ENCODE assay signal across 8 mouse cellular contexts in the genomic region with DNA sequence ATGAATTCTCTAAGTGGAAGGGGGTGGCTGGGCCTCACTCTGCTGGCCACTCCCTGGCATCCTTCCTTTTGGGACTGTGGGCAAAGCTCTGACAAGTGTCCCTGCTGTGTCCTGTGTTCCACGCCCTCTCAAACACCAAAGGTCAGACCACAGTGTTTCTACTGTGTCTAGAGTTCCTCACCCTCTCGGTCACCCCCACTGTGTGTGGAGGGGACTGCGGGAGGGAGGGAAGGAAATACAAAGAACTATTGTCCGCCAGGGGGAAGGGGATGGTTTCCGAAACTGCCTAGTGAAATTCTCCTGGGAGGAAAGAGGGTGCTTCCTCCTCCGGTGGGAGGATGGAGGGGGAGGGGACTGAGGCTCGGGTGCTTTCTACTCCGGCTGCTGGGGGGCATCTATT. TPM values are rescaled to one million over a fixed set of nuclear protein-coding genes. Genes with fewer than 3 reads are reported as not detected.
A peak's percentile ranks its signal among the peaks of the same experiment; 100 is the strongest.
DNase-seq lines count a peak whose midpoint lies in the region; ATAC-seq lines count a peak whose summit lies in the region.

No protein-coding gene starts in this region.

- peak overlapping the region; percentile 8; the same call in 1 of the 2 replicates for H3K27ac ChIP-seq in embryonic facial prominence, embryonic 12.5 days
- peak overlapping the region; percentile 92; the same call in 1 of the 2 replicates for H3K27ac ChIP-seq in intestine, embryonic 14.5 days (ENCODE audit: low read depth)
- H3K27ac ChIP-seq in midbrain, embryonic 15.5 days = no peak overlapping the region

- no peaks in the 10 kb centered on the region for H3K9me3 ChIP-seq in embryonic facial prominence, embryonic 12.5 days
- H3K9me3 ChIP-seq in intestine, embryonic 14.5 days (ENCODE audit: control insufficient read depth, low read length) = no peaks in the 10 kb centered on the region
- H3K9me3 ChIP-seq in midbrain, embryonic 15.5 days = no peaks in the 10 kb centered on the region

- H3K27me3 ChIP-seq in embryonic facial prominence, embryonic 12.5 days = no peaks in the 10 kb centered on the region
- no peaks in the 10 kb centered on the region for H3K27me3 ChIP-seq in intestine, embryonic 14.5 days (replicated peaks; ENCODE audit: control insufficient read depth, insufficient read depth, low read length)
- no peaks in the 10 kb centered on the region for H3K27me3 ChIP-seq in midbrain, embryonic 15.5 days (replicated peaks)

- peaks cover 32% of the 10 kb centered on the region for H3K36me3 ChIP-seq in embryonic facial prominence, embryonic 12.5 days
- H3K36me3 ChIP-seq in intestine, embryonic 14.5 days (ENCODE audit: control insufficient read depth, insufficient read depth, low read length) = peaks cover 52% of the 10 kb centered on the region
- no peaks in the 10 kb centered on the region for H3K36me3 ChIP-seq in midbrain, embryonic 15.5 days (replicated peaks)

- intact Hi-C loops in left cerebral cortex, postnatal 25 days (cut with DNase I) = loop anchor here (1.0 to 5.0 kb wide), 4 partner anchors 98 to 267 kb away; a partner anchor contains a TSS

- ATAC-seq in embryonic facial prominence, embryonic 12.5 days (ENCODE audit: insufficient number of reproducible peaks, insufficient read depth, low FRiP score, low TSS enrichment) = no peak
- no peak for ATAC-seq in intestine, embryonic 14.5 days (replicated peaks; ENCODE audit: low FRiP score, low TSS enrichment, low read depth)
- no peak for ATAC-seq in midbrain, embryonic 15.5 days (replicated peaks)

- H3K9ac ChIP-seq in embryonic facial prominence, embryonic 12.5 days = peak overlapping the region; percentile 2; the same call in 1 of the 2 replicates
- H3K9ac ChIP-seq in intestine, embryonic 14.5 days (ENCODE audit: low read length) = peak overlapping the region; percentile 53; the same call in 1 of the 2 replicates
- peak overlapping the region; percentile 59; the same call in 1 of the 2 replicates for H3K9ac ChIP-seq in midbrain, embryonic 15.5 days

- peak; percentile 56 for DNase-seq in layer of hippocampus, adult 11-12 months (ENCODE audit: low spot score)
- no peak for DNase-seq in layer of hippocampus, postnatal 14 days (ENCODE audit: low spot score in 2 of 2)
- DNase-seq in intestine, embryonic 14.5 days (ENCODE audit: low spot score) = no peak
- no peak for DNase-seq in adrenal gland, postnatal 10 days
- no peak for DNase-seq in left cerebral cortex, postnatal 25 days (ENCODE audit: low spot score in 2 of 2)
- no peak for DNase-seq in gastrocnemius, postnatal 10 days

- peak overlapping the region; percentile 58 for H3K4me2 ChIP-seq in embryonic facial prominence, embryonic 12.5 days (replicated peaks)
- peak overlapping the region; percentile 73 for H3K4me2 ChIP-seq in intestine, embryonic 14.5 days (ENCODE audit: low read length)
- H3K4me2 ChIP-seq in midbrain, embryonic 15.5 days = peak overlapping the region; percentile 97

- WGBS in embryonic facial prominence, embryonic 12.5 days = 10% methylated on average over 8 of the region's 8 CpGs
- WGBS in intestine, embryonic 14.5 days = 22% methylated on average over 8 of the region's 8 CpGs
- 5% methylated on average over 8 of the region's 8 CpGs for whole genome bisulfite sequencing in midbrain, embryonic 15.5 days

- H3K4me3 ChIP-seq in embryonic facial prominence, embryonic 12.5 days = no peak overlapping the region
- no peak overlapping the region for H3K4me3 ChIP-seq in intestine, embryonic 14.5 days (ENCODE audit: low read depth, low read length)
- peak overlapping the region; percentile 61 for H3K4me3 ChIP-seq in midbrain, embryonic 15.5 days

- H3K4me1 ChIP-seq in embryonic facial prominence, embryonic 12.5 days = peaks cover 25% of the 10 kb centered on the region
- H3K4me1 ChIP-seq in intestine, embryonic 14.5 days (replicated peaks; ENCODE audit: control insufficient read depth, insufficient read depth, low read length) = peaks cover 34% of the 10 kb centered on the region
- peaks cover 20% of the 10 kb centered on the region; the same call in 1 of the 2 replicates for H3K4me1 ChIP-seq in midbrain, embryonic 15.5 days

RNA-seq across cellular contexts. Expression of a gene that starts 5.5 kb away (rescaled TPM):
- total RNA-seq in layer of hippocampus, postnatal 14 days (2021) = 10 to 100 TPM; 11.5 to 16.1 TPM
- polyA plus RNA-seq in embryonic facial prominence, embryonic 12.5 days (2016; fragmentation: Nextera tagmentation; extraction: Ambion mirVana) = 51.0 and 55.7 TPM in 2 replicates
- polyA plus RNA-seq in intestine, embryonic 14.5 days (2014; fragmentation: Nextera tagmentation; extraction: Ambion mirVana) = 87.0 and 88.2 TPM in 2 replicates
- polyA plus RNA-seq in midbrain, embryonic 15.5 days (2015; fragmentation: Nextera tagmentation; extraction: Ambion mirVana) = 16.0 and 17.9 TPM in 2 replicates
- 10 to 100 TPM; 63.4 to 81.0 TPM for total RNA-seq in adrenal gland, postnatal 10 days (2021)
- 1 to 10 TPM; 6.6 to 8.5 TPM for total RNA-seq in left cerebral cortex, postnatal 25 days (2021)
- 100 to 1,000 TPM; 182 to 198 TPM for total RNA-seq in gastrocnemius, postnatal 10 days (2021)

RNA-seq across cellular contexts. Expression of a gene that starts 20.5 kb away (rescaled TPM):
- total RNA-seq in layer of hippocampus, postnatal 14 days (2021) = 100 to 1,000 TPM; 229 to 234 TPM
- 102 and 110 TPM in 2 replicates for polyA plus RNA-seq in embryonic facial prominence, embryonic 12.5 days (2016; fragmentation: Nextera tagmentation; extraction: Ambion mirVana)
- 146 and 160 TPM in 2 replicates for polyA plus RNA-seq in intestine, embryonic 14.5 days (2014; fragmentation: Nextera tagmentation; extraction: Ambion mirVana)
- polyA plus RNA-seq in midbrain, embryonic 15.5 days (2015; fragmentation: Nextera tagmentation; extraction: Ambion mirVana) = 72.7 and 75.6 TPM in 2 replicates
- 10 to 100 TPM; 42.7 to 43.6 TPM for total RNA-seq in adrenal gland, postnatal 10 days (2021)
- 100 to 1,000 TPM; 142 to 145 TPM for total RNA-seq in left cerebral cortex, postnatal 25 days (2021)
- total RNA-seq in gastrocnemius, postnatal 10 days (2021) = 10 to 100 TPM; 44.4 to 56.3 TPM

RNA-seq across cellular contexts. Expression of a gene that starts 30.3 kb away (rescaled TPM):
- 10 to 100 TPM; 66.1 to 72.1 TPM for total RNA-seq in layer of hippocampus, postnatal 14 days (2021)
- polyA plus RNA-seq in embryonic facial prominence, embryonic 12.5 days (2016; fragmentation: Nextera tagmentation; extraction: Ambion mirVana) = 0.50 and 0.55 TPM in 2 replicates
- 4.1 and 4.3 TPM in 2 replicates for polyA plus RNA-seq in intestine, embryonic 14.5 days (2014; fragmentation: Nextera tagmentation; extraction: Ambion mirVana)
- polyA plus RNA-seq in midbrain, embryonic 15.5 days (2015; fragmentation: Nextera tagmentation; extraction: Ambion mirVana) = 7.5 and 7.9 TPM in 2 replicates
- total RNA-seq in adrenal gland, postnatal 10 days (2021) = 1 to 10 TPM in 1 of 2 experiments, under 1 TPM in 1; 0.66 to 1.5 TPM
- 10 to 100 TPM; 49.0 to 55.5 TPM for total RNA-seq in left cerebral cortex, postnatal 25 days (2021)
- 1 to 10 TPM; 1.8 to 2.2 TPM for total RNA-seq in gastrocnemius, postnatal 10 days (2021)

RNA-seq across cellular contexts. Expression of a gene that starts 46.9 kb away (rescaled TPM):
- 10 to 100 TPM in 1 of 2 experiments, 1 to 10 TPM in 1; 7.1 to 13.0 TPM for total RNA-seq in layer of hippocampus, postnatal 14 days (2021)
- polyA plus RNA-seq in embryonic facial prominence, embryonic 12.5 days (2016; fragmentation: Nextera tagmentation; extraction: Ambion mirVana) = 0.36 and 0.57 TPM in 2 replicates
- 0.61 and 0.75 TPM in 2 replicates for polyA plus RNA-seq in intestine, embryonic 14.5 days (2014; fragmentation: Nextera tagmentation; extraction: Ambion mirVana)
- 1.3 TPM in 2 replicates for polyA plus RNA-seq in midbrain, embryonic 15.5 days (2015; fragmentation: Nextera tagmentation; extraction: Ambion mirVana)
- total RNA-seq in adrenal gland, postnatal 10 days (2021) = under 1 TPM in 1 of 2 experiments, not detected in 1; 0.21 TPM
- total RNA-seq in left cerebral cortex, postnatal 25 days (2021) = 1 to 10 TPM; 2.6 to 3.2 TPM
- under 1 TPM in 1 of 2 experiments, not detected in 1; 0.09 TPM for total RNA-seq in gastrocnemius, postnatal 10 days (2021)

Comparison
In these comparisons a context has a peak if more than half of its experiments do, and no peak if none do; other contexts are left out.
1. H3K9ac ChIP-seq: peak in every context shown above with its lines; median percentile 59 in midbrain, embryonic 15.5 days; 53 in intestine, embryonic 14.5 days; 2 in embryonic facial prominence, embryonic 12.5 days.
2. RNA of a gene that starts 30.3 kb away (total RNA-seq): 66.1 to 72.1 TPM in layer of hippocampus, postnatal 14 days and 49.0 to 55.5 TPM in left cerebral cortex, postnatal 25 days; 1.8 to 2.2 TPM in gastrocnemius, postnatal 10 days and 0.66 to 1.5 TPM in adrenal gland, postnatal 10 days; every median in the first group is over 10 times any median in the second.
3. Peak in every context shown above with its lines, with median percentiles within 50 percentile points of each other: H3K4me2 ChIP-seq.